Mouse (Mus musculus) MN1 (cell line): ENCODE measurements around the gene Rhbg.
A peak's percentile ranks its signal among the peaks of the same experiment; 100 is the strongest.

Source experiments
- DNase-seq: peaks from one replicate; pipeline ENCODE4 v3.0.0-alpha.2; 2016; ENCODE audit warnings: low spot score

Rhbg gene

GRCm38 (mm10) chr3:88227976-88228375 is 26.5 kb downstream of the Rhbg start:
- no peak for DNase-seq

- DNase-seq = no peak
These were observed 27.2 kb downstream of the Rhbg start for GRCm38 (mm10) chr3:88227260-88227659.

- DNase-seq = no peak
These were observed 28.2 kb downstream of the Rhbg start for GRCm38 (mm10) chr3:88226101-88226845.

- DNase-seq = no peak
These were observed 29.6 kb downstream of the Rhbg start for GRCm38 (mm10) chr3:88224929-88225328.

DNA sequence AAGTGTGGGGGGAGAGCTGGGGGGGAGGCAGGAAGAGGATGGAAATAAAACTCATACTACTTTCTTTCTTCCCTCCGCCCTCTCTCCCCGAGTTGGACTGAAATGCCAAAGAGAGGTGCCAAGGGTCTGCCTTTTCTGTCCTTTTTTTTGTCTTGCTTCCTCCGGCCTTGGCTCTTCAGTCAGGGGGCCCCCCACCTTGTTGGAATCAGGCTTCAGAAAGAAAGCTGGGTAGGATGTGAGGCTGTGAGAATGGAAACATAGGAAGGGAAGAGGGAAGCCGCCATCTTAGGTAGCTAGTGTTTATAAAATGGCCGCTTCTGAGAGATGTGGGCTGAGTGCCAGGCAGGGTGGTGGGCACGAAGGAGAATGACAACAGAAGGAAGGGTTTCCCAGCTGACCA is 32.1 kb downstream of the Rhbg start:
- DNase-seq = no peak

DNA sequence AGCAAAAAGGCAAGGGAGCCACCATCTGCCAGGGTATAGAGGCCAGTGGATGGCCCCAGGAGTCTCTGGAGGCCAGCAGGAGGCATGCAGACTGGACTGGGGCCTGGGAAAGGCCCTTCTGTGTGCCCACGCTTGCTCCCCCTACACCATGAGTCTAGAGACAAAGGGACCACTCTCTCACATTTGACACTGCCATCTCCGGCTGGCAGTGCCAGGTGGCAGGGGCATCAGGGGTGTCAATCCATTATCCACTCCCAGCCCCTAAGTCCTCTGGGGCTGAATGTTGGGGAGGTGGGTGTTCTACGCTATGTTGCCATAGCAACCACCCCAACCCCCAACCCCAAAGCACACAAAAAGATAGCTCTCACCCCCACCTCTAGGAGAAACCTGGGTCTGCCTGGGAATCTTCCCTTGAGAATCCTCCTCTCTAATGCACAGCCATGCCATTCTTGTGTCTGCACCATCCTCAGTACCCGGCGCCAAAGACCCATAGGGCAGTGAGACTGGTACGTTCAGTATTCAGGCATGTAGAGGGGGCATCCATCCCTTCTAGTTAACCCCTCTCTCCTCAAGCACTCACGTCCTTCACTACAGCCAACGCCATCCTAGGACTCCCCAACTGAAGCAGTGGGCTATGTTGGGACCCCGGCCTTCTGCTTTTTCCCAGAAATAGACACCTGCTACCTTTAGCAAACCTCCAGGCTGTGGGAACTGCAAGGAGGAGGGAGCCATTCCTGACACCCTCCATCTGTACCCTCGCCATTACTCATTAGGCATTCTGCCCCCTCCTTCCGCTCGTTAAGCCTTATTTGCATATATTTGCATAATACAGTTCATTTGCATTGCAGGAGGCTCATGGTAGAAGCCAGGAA is 32.8 kb downstream of the Rhbg start:
- DNase-seq = no peak

- DNase-seq = no peak
These were observed 33.7 kb downstream of the Rhbg start for GRCm38 (mm10) chr3:88220842-88221241.

DNA sequence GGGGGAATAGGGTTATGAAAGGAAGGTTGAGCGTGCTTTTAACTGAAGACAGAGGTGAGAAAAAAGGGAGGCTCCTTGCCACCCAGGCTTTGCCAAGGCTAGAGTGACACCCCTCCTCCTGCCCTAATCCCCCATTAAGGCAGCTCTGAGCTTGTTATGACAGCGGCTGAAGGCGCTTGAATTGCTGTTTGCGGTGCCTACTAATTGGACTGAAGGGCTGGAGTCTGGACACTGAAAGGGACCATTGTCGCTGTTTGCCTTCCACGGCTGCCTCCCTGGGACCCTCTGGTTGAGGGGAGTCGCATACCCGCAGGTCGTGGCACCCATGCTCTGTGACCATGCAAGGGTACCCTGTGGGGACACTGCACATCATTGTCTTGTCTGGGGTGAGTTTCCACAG is 34.6 kb downstream of the Rhbg start:
- no peak for DNase-seq

GRCm38 (mm10) chr3:88217679-88218078 is 36.8 kb downstream of the Rhbg start:
- no peak for DNase-seq

DNA sequence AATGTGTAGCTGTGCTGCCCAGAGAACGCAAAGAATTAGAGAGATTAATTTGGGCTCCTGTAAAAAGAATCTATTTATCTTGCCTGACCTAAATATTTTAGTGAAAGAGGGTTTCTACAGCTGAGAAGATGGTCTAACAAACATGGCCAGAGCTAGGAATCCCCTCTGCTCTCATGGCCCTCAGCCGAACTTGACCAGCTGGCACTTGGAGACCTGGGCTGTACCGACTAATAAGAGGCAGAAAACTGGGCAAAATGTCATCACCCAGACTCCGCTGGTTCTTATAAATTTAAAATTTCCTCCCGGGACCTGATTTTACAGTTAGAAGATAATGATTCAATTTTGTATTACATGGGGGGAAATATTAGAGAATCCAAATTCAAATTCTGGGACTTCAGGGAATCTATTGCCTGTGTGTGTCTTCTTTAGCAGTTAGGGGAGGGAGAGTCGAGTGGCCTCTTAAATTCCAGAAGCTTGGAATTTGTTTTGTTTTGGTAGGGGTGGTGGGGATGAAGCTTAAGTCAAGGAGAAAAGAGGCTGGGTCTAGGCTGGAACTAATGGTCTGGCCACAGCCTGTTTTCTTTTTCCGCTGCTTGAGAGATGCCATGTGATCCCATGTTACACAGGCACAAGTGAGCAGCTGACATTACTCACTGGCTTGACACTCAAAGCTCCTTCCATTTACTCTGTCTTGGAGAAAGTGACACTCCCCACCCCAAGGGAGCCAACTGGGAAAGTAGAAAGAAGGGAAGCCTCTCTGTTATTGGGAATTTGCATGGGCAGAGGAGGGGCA is 37.8 kb downstream of the Rhbg start:
- DNase-seq = no peak

- DNase-seq = no peak
These were observed 38.4 kb downstream of the Rhbg start for GRCm38 (mm10) chr3:88216116-88216515.

GRCm38 (mm10) chr3:88215553-88216004 is 38.9 kb downstream of the Rhbg start:
- peak; percentile 43 for DNase-seq

DNA sequence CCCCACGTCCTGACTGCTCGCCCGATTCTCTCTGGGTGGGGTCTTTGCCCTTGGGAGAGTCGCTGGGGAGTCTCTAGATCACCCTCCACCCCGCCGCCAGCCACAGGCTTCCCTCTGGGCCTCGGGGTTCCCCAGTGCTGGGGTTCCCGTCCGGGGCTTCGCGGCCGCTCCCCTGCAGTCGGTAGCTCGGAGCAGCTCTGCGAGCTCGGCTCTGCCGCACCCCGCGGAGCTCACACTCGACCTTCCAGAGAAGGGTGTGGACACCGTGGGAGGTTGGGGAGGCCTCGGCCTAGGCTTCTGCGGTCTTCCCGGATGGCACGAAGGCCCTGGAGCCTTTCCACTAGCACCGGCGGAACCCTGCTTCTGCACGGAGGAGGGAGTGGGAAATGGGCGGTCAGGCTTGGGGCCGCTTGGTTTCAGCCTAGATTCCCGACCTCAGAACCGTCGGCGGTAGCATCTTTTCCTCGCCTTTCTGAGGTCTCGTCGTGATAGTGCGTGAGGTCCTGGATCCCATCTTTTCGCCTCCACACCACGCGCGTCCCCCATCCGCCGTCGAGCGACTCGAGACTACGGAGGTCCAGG is 39.4 kb downstream of the Rhbg start:
- DNase-seq = peak; percentile 47

GRCm38 (mm10) chr3:88214197-88214938 is 40.1 kb downstream of the Rhbg start:
- DNase-seq = no peak

DNA sequence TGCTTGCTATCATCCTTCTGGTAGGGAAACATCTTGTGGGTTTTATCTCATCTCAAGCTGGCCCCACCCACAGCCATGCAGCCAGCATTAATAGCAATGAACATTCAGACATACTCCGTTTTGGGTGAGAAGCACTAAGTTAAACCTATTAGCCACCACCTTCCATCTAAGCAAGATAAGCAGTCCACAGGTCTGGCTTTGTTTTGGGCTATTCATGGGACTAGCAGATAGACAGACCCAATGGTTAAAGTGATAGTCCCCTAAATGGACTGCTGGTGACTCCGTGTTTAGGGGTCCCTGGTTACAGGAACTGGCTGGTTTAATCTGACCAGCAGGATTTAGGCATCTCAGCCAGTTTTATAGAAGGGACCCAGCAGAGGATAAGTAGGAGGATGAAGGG is 41.5 kb downstream of the Rhbg start:
- DNase-seq = no peak

DNA sequence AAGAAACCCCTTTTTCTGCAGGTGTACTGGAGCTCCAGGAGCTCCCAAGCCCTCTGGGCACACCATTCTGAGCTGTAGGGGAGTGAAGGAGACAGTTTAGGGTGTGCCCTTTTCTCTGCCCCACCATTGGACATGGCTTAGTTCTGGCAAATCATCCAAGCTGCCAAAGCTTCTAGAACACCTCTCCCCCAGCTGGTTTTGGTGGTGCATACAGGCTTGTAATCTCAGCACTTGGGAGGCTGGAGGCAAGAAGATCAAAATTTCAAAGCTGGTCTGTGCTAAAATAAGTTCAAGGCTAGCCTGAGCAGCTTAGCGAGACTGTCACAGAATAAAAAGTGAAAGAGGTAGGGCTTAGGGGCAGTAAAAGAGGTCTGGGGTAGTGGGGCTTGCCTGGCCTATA is 42.2 kb downstream of the Rhbg start:
- DNase-seq = no peak

- no peak for DNase-seq
These were observed 43.6 kb downstream of the Rhbg start for GRCm38 (mm10) chr3:88210918-88211317.

GRCm38 (mm10) chr3:88210121-88210520 is 44.4 kb downstream of the Rhbg start:
- DNase-seq = no peak

- DNase-seq = no peak
These were observed 45.2 kb downstream of the Rhbg start for GRCm38 (mm10) chr3:88209306-88209705.

DNA sequence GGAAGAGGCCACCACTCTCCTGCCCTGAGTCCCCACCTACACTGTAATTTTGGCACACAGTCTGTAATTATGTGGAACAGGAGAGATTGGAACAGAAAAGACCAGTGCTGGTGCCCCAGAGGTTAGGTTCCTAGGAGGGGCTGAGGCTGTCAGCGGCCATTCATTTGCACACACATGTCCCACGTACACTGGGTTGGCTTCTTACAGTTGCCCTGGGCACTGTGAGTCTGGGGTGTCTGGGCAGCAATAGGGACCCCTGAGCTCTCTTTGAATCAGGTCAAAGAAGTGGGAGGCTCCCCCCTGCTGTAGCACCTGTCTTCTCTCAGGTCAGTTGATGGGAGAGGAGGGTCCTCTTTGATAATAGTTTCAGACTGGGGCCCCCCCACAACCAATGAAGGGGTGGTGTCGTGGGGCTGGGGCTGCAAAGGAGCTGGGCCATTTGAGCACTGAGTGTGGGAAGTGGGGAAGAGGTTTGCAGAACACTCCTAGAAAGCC is 46.2 kb downstream of the Rhbg start:
- DNase-seq = no peak

- DNase-seq = peak; percentile 31
These were observed 46.9 kb downstream of the Rhbg start for GRCm38 (mm10) chr3:88207451-88208100.
